Mouse (Mus musculus): Measurements from ENCODE around the gene Glra4.

The Glra4 gene

GRCm38 (mm10) chrX:136780041-136780440, at the start of gene Glra4:
Gene Glra4, minus strand, starts transcription at chrX:136780141.
- no peak for DNase-seq

- peak; percentile 7 for DNase-seq
These were observed 48.7 kb upstream of the Glra4 start for GRCm38 (mm10) chrX:136828610-136829009.

- no peak for DNase-seq
These were observed 45.1 kb upstream of the Glra4 start for GRCm38 (mm10) chrX:136825016-136825415.

- no peak for DNase-seq
These were observed 42.4 kb upstream of the Glra4 start, which contains the start of gene Plp1 for GRCm38 (mm10) chrX:136822371-136822770. Gene Plp1, plus strand, starts transcription at chrX:136822671.

- peak; percentile 77 for DNase-seq
These were observed 40.3 kb upstream of the Glra4 start for GRCm38 (mm10) chrX:136820250-136820649.

- DNase-seq = no peak
These were observed 39.8 kb upstream of the Glra4 start for GRCm38 (mm10) chrX:136819752-136820151.

- DNase-seq = no peak
These were observed 17.3 kb upstream of the Glra4 start for GRCm38 (mm10) chrX:136797223-136797622.

- DNase-seq = no peak
These were observed 9.5 kb upstream of the Glra4 start for GRCm38 (mm10) chrX:136789446-136789845.

GRCm38 (mm10) chrX:136779262-136779661, 679 bp downstream of the Glra4 start:
- no peak for DNase-seq

GRCm38 (mm10) chrX:136778046-136778445, 1.9 kb downstream of the Glra4 start:
- no peak for DNase-seq

- no peak for DNase-seq
These were observed 6.9 kb downstream of the Glra4 start for GRCm38 (mm10) chrX:136773035-136773434.

GRCm38 (mm10) chrX:136761103-136762074, 18.6 kb downstream of the Glra4 start:
- peak; percentile 67 for DNase-seq

- no peak for DNase-seq
These were observed 24.5 kb downstream of the Glra4 start for GRCm38 (mm10) chrX:136755464-136755863.

- DNase-seq = no peak
These were observed 30.6 kb downstream of the Glra4 start for GRCm38 (mm10) chrX:136749329-136749728.

- peak; percentile 4 for DNase-seq
These were observed 35.3 kb downstream of the Glra4 start for GRCm38 (mm10) chrX:136744663-136745062.

- no peak for DNase-seq
These were observed 36.5 kb downstream of the Glra4 start, which contains the start of gene Morf4l2 for GRCm38 (mm10) chrX:136743459-136743858. Gene Morf4l2, minus strand, starts transcription at chrX:136743690.

- peak; percentile 78 for DNase-seq
These were observed 37.3 kb downstream of the Glra4 start for GRCm38 (mm10) chrX:136742661-136743103.

GRCm38 (mm10) chrX:136742241-136742640, 37.7 kb downstream of the Glra4 start:
- no peak for DNase-seq

- peak; percentile 84 for DNase-seq
These were observed 38.2 kb downstream of the Glra4 start for GRCm38 (mm10) chrX:136741651-136742201.

- peak; percentile 98 for DNase-seq
These were observed 38.9 kb downstream of the Glra4 start for GRCm38 (mm10) chrX:136740791-136741650.

GRCm38 (mm10) chrX:136740087-136740790, 39.7 kb downstream of the Glra4 start:
- peak; percentile 24 for DNase-seq

GRCm38 (mm10) chrX:136732016-136732415, 47.9 kb downstream of the Glra4 start:
- DNase-seq = no peak

All from retina, postnatal 1 day (tissue).